Mouse (Mus musculus): ENCODE results near the gene Camta1. TPM values are rescaled to one million over a fixed set of nuclear protein-coding genes. Genes with fewer than 3 reads are reported as not detected.

Gene Camta1
- total RNA-seq, 2 experiments from 2014 or later = 234 to 244 TPM

GRCm38 (mm10) chr4:151549523-151549922, 312.2 kb downstream of the Camta1 start:
- intact Hi-C loops (cut with DNase I) = no loop called here
- DNase-seq (ENCODE audit: low spot score) = no peak

GRCm38 (mm10) chr4:151545452-151545851, 316.2 kb downstream of the Camta1 start:
- intact Hi-C loops (cut with DNase I) = no loop called here
- no peak for DNase-seq (ENCODE audit: low spot score)

- DNase-seq (ENCODE audit: low spot score) = no peak
- intact Hi-C loops (cut with DNase I) = no loop called here
These were observed 317.5 kb downstream of the Camta1 start for GRCm38 (mm10) chr4:151544191-151544590.

- intact Hi-C loops (cut with DNase I) = no loop called here
- no peak for DNase-seq (ENCODE audit: low spot score)
These were observed 321.1 kb downstream of the Camta1 start for GRCm38 (mm10) chr4:151540546-151540945.

GRCm38 (mm10) chr4:151539881-151540280, 321.8 kb downstream of the Camta1 start:
- intact Hi-C loops (cut with DNase I) = no loop called here
- no peak for DNase-seq (ENCODE audit: low spot score)

GRCm38 (mm10) chr4:151539167-151539525, 322.5 kb downstream of the Camta1 start:
- intact Hi-C loops (cut with DNase I) = no loop called here
- no peak for DNase-seq (ENCODE audit: low spot score)

- intact Hi-C loops (cut with DNase I) = no loop called here
- DNase-seq (ENCODE audit: low spot score) = no peak
These were observed 323.1 kb downstream of the Camta1 start for GRCm38 (mm10) chr4:151538446-151539166.

GRCm38 (mm10) chr4:151535916-151536450, 325.7 kb downstream of the Camta1 start:
- no peak for DNase-seq (ENCODE audit: low spot score)
- intact Hi-C loops (cut with DNase I) = no loop called here

GRCm38 (mm10) chr4:151533451-151533850, 328.2 kb downstream of the Camta1 start:
- intact Hi-C loops (cut with DNase I) = no loop called here
- no peak for DNase-seq (ENCODE audit: low spot score)

GRCm38 (mm10) chr4:151528436-151528835, 333.2 kb downstream of the Camta1 start:
- intact Hi-C loops (cut with DNase I) = no loop called here
- DNase-seq (ENCODE audit: low spot score) = no peak

- no peak for DNase-seq (ENCODE audit: low spot score)
- intact Hi-C loops (cut with DNase I) = no loop called here
These were observed 333.9 kb downstream of the Camta1 start for GRCm38 (mm10) chr4:151527763-151528162.

GRCm38 (mm10) chr4:151520103-151520502, 341.6 kb downstream of the Camta1 start:
- no peak for DNase-seq (ENCODE audit: low spot score)
- intact Hi-C loops (cut with DNase I) = no loop called here

- intact Hi-C loops (cut with DNase I) = no loop called here
- no peak for DNase-seq (ENCODE audit: low spot score)
These were observed 342.7 kb downstream of the Camta1 start for GRCm38 (mm10) chr4:151519011-151519410.

GRCm38 (mm10) chr4:151516998-151517799, 344.5 kb downstream of the Camta1 start:
- DNase-seq (ENCODE audit: low spot score) = no peak
- intact Hi-C loops (cut with DNase I) = no loop called here

GRCm38 (mm10) chr4:151515316-151515715, 346.4 kb downstream of the Camta1 start:
- DNase-seq (ENCODE audit: low spot score) = no peak
- intact Hi-C loops (cut with DNase I) = no loop called here

GRCm38 (mm10) chr4:151511092-151511491, 350.6 kb downstream of the Camta1 start:
- no peak for DNase-seq (ENCODE audit: low spot score)
- intact Hi-C loops (cut with DNase I) = no loop called here

- DNase-seq (ENCODE audit: low spot score) = no peak
- intact Hi-C loops (cut with DNase I) = no loop called here
These were observed 351.3 kb downstream of the Camta1 start for GRCm38 (mm10) chr4:151510417-151510816.

GRCm38 (mm10) chr4:151506701-151507100, 355.0 kb downstream of the Camta1 start:
- intact Hi-C loops (cut with DNase I) = no loop called here
- DNase-seq (ENCODE audit: low spot score) = no peak

- intact Hi-C loops (cut with DNase I) = no loop called here
- no peak for DNase-seq (ENCODE audit: low spot score)
These were observed 363.0 kb downstream of the Camta1 start for GRCm38 (mm10) chr4:151498481-151499276.

- DNase-seq (ENCODE audit: low spot score) = no peak
- intact Hi-C loops (cut with DNase I) = no loop called here
These were observed 365.1 kb downstream of the Camta1 start for GRCm38 (mm10) chr4:151496581-151496980.
